Mouse (Mus musculus): ENCODE data around the gene Casd1. TPM values are rescaled to one million over a fixed set of nuclear protein-coding genes. Genes with fewer than 3 reads are reported as not detected.
A peak's percentile ranks its signal among the peaks of the same experiment; 100 is the strongest.

Gene Casd1
- polyA plus RNA-seq, 1 experiment = 8.1 TPM

DNA sequence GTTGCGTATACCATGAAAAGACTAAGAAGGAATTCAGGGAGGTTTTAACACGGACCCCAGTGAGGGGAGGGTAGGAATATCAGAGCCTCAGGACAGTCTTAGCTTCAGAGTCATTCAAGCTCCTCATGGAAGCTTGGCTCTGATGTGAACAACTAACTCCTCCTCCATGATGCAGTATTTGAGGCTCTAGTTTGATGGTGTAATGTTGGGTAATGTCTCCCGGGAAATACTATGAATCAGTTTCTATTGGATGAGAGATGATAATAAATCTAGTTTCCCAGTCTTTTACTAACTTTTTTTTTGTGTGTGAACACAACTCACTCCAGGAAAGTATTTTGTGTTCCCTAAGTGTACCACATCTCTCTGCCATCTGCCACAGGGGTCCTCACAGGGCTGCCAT lies 11.9 kb upstream of the Casd1 start:
- no peak for DNase-seq (ENCODE audit: low read depth in 1 of 2, low spot score in 2 of 2)
- Histone ChIP-seq H3K4me3 (ENCODE audit: extremely low read depth, insufficient read depth, insufficient read length) (no peak overlapping the region), H3K27me3 (ENCODE audit: control insufficient read depth, insufficient read depth, low read length) (no peaks in the 10 kb centered on the region), H3K36me3 (ENCODE audit: control insufficient read depth, insufficient read depth, low read length) (no peaks in the 10 kb centered on the region), H3K27ac (ENCODE audit: insufficient read depth, low read length) (no peak overlapping the region), H3K4me1 (ENCODE audit: control insufficient read depth, insufficient read depth, insufficient read length) (peaks cover 3% of the 10 kb centered on the region)
- 90% methylated on average over 3 of the region's 3 CpGs for WGBS
- TF ChIP-seq CTCF (IDR thresholded peaks at IDR 0.05; ENCODE audit: extremely low read depth, insufficient read depth, insufficient read length, insufficient replicate concordance) = no peak

DNA sequence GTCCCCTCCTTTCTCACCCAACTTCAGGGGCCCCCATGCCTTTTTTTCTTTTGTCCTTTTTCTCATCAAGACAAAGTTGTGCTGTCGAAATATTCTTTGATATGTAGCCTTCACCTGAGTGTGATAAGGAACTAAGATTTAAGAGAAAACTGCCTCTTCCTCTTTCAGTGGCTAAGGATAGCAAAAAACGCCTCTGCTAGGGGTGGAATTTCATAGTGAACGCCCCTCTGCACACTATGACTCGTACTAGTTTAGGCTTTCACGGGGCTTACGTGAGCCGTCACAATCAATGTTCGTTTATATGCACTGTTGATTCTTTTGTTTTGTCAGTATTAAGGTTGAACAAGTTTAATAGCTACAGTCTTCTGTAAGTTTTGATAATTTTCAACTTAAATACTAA lies 10.6 kb upstream of the Casd1 start:
- 23% methylated on average over 8 of the region's 8 CpGs for WGBS
- peaks cover 3% of the 10 kb centered on the region for H3K4me1 ChIP-seq (ENCODE audit: control insufficient read depth, insufficient read depth, insufficient read length)
- no peak for TF ChIP-seq CTCF (IDR thresholded peaks at IDR 0.05; ENCODE audit: extremely low read depth, insufficient read depth, insufficient read length, insufficient replicate concordance)
- H3K27me3 ChIP-seq (ENCODE audit: control insufficient read depth, insufficient read depth, low read length) = no peaks in the 10 kb centered on the region
- no peak for DNase-seq (ENCODE audit: low read depth in 1 of 2, low spot score in 2 of 2)
- no peak overlapping the region for H3K27ac ChIP-seq (ENCODE audit: insufficient read depth, low read length)
- H3K36me3 ChIP-seq (ENCODE audit: control insufficient read depth, insufficient read depth, low read length) = no peaks in the 10 kb centered on the region
- no peak overlapping the region for H3K4me3 ChIP-seq (ENCODE audit: extremely low read depth, insufficient read depth, insufficient read length)

DNA sequence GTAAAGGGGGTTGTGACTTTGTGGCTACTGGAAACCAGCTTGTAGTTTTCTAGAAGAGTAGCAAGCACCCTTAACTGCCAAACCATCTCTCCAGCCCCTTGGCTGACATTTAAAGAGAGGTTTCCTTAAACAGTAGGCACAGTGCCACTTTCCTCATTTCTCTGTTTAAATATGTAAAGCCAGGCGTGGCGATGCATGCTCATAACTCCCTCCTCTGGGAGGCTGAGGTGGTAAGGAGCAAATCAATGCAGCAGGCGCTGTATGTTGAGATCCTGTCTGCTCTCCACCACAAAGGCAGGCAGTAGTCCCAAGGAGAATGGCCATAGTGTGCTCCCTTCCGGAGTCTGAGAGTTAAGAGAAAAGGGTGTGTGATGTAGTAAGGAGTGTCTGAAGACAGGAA lies 2.9 kb upstream of the Casd1 start:
- Histone ChIP-seq H3K4me1 (ENCODE audit: control insufficient read depth, insufficient read depth, insufficient read length) (peaks cover 4% of the 10 kb centered on the region), H3K4me3 (ENCODE audit: extremely low read depth, insufficient read depth, insufficient read length) (no peak overlapping the region), H3K27me3 (ENCODE audit: control insufficient read depth, insufficient read depth, low read length) (no peaks in the 10 kb centered on the region), H3K36me3 (ENCODE audit: control insufficient read depth, insufficient read depth, low read length) (no peaks in the 10 kb centered on the region), H3K27ac (ENCODE audit: insufficient read depth, low read length) (no peak overlapping the region)
- WGBS = 81% methylated on average over 4 of the region's 4 CpGs
- TF ChIP-seq CTCF (IDR thresholded peaks at IDR 0.05; ENCODE audit: extremely low read depth, insufficient read depth, insufficient read length, insufficient replicate concordance) = no peak
- no peak for TF ChIP-seq POLR2A (IDR thresholded peaks at IDR 0.05; ENCODE audit: low read depth, low read length)
- DNase-seq (ENCODE audit: low read depth in 1 of 2, low spot score in 2 of 2) = no peak

DNA sequence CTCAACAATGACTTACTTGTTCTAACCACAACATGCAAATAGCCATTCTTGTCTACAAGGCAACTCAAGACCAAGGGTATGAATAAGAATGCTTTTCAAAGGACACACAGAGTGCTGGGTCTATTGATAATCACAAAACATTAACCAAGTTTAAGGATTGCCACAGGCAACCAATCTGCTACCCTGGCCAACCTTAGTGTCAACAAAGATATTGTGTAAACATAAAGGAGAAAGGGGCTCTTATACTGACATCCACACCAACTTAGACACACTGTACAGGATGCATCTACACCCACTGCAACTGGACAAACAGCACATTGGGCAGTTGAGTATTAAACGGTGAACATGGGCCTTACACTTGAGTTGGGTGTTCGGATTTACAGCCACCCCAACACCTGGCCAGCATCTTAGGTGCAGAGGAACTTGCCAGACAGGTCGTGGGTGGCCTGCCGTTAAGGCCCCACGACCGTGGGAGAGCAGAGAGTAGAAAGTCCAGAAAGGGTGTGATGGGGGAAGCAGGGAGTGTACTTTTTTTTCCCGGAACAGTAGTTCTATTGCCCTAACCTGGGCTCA lies 468 bp upstream of the Casd1 start:
- Histone ChIP-seq H3K4me3 (ENCODE audit: extremely low read depth, insufficient read depth, insufficient read length) (peak overlapping the region; percentile 83; the same call in 1 of the 2 replicates), H3K27ac (ENCODE audit: insufficient read depth, low read length) (peak overlapping the region; percentile 87; the same call in 1 of the 2 replicates), H3K27me3 (ENCODE audit: control insufficient read depth, insufficient read depth, low read length) (no peaks in the 10 kb centered on the region), H3K4me1 (ENCODE audit: control insufficient read depth, insufficient read depth, insufficient read length) (peaks cover 4% of the 10 kb centered on the region), H3K36me3 (ENCODE audit: control insufficient read depth, insufficient read depth, low read length) (no peaks in the 10 kb centered on the region)
- WGBS = 30% methylated on average over 7 of the region's 7 CpGs
- no peak for TF ChIP-seq CTCF (IDR thresholded peaks at IDR 0.05; ENCODE audit: extremely low read depth, insufficient read depth, insufficient read length, insufficient replicate concordance)
- TF ChIP-seq POLR2A (IDR thresholded peaks at IDR 0.05; ENCODE audit: low read depth, low read length) = no peak
- DNase-seq (ENCODE audit: low read depth in 1 of 2, low spot score in 2 of 2) = no peak

DNA sequence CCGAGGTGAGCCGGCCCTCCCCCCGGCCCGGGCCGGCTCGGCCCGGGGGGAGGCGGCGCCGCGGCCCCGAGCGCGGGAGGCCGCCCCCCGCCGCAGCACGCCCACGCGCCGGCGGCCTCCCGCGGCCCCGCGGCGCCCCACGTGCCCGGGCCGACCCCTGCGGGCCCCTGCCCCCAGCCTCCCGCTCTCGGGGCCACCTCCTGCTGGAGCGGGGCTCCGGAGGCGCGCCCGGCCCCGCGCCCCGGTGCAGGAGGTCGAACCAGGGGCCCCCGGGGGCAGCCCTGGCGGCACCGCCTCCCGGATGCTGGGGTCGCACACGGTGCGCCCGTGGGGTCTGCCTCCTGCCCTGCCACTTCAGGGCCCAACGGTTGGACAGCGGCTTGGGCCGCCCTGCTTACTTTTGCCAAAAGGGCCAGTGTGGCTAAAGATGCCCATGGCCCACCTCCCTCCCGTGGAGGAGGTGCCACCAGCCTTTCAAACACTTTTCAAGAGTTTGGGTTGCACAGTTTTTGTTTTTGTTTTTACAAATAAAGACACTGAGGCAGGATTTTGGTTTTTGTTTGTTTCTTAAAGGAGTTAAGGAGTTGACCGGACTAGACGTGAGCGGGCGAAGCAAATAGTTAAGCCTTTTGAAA lies 775 bp downstream of the Casd1 start:
- H3K4me1 ChIP-seq (ENCODE audit: control insufficient read depth, insufficient read depth, insufficient read length) = peaks cover 4% of the 10 kb centered on the region
- H3K4me3 ChIP-seq (ENCODE audit: extremely low read depth, insufficient read depth, insufficient read length) = peak overlapping the region; percentile 83
- DNase-seq (ENCODE audit: low read depth in 1 of 2, low spot score in 2 of 2) = peak in 1 of 2 experiments; percentile 13
- TF ChIP-seq POLR2A (IDR thresholded peaks at IDR 0.05; ENCODE audit: low read depth, low read length) (no peak), CTCF (IDR thresholded peaks at IDR 0.05; ENCODE audit: extremely low read depth, insufficient read depth, insufficient read length, insufficient replicate concordance) (no peak)
- H3K27ac ChIP-seq (ENCODE audit: insufficient read depth, low read length) = peak overlapping the region; percentile 87
- 7% methylated on average over 52 of the region's 58 CpGs for WGBS
- no peaks in the 10 kb centered on the region for H3K27me3 ChIP-seq (ENCODE audit: control insufficient read depth, insufficient read depth, low read length)
- H3K36me3 ChIP-seq (ENCODE audit: control insufficient read depth, insufficient read depth, low read length) = no peaks in the 10 kb centered on the region

DNA sequence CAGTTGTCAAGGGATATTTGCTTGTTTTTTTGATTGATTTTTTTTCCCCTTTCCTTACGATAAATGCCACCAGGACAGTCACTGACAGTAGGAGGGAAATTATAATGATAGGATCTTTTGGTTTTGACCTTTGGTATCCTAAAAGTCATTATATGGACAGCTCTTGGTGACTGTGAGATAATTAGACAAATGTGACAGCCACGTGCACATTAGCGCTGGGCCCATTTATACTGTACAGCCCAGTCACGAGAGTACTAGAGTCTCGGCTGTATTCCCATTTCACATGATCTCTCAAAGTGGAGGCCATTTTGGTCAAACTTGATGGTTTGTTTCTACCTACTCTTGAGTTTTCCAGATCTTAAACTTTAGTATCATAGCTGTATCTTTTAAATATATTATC lies 1.4 kb downstream of the Casd1 start:
- Histone ChIP-seq H3K27me3 (ENCODE audit: control insufficient read depth, insufficient read depth, low read length) (no peaks in the 10 kb centered on the region), H3K36me3 (ENCODE audit: control insufficient read depth, insufficient read depth, low read length) (no peaks in the 10 kb centered on the region), H3K4me1 (ENCODE audit: control insufficient read depth, insufficient read depth, insufficient read length) (peaks cover 4% of the 10 kb centered on the region), H3K27ac (ENCODE audit: insufficient read depth, low read length) (no peak overlapping the region), H3K4me3 (ENCODE audit: extremely low read depth, insufficient read depth, insufficient read length) (0 out of 2 replicates have a peak overlapping the region, but pooled peaks have one; percentile 83)
- TF ChIP-seq POLR2A (IDR thresholded peaks at IDR 0.05; ENCODE audit: low read depth, low read length) (no peak), CTCF (IDR thresholded peaks at IDR 0.05; ENCODE audit: extremely low read depth, insufficient read depth, insufficient read length, insufficient replicate concordance) (no peak)
- WGBS = 82% methylated on average over 5 of the region's 5 CpGs
- no peak for DNase-seq (ENCODE audit: low read depth in 1 of 2, low spot score in 2 of 2)

DNA sequence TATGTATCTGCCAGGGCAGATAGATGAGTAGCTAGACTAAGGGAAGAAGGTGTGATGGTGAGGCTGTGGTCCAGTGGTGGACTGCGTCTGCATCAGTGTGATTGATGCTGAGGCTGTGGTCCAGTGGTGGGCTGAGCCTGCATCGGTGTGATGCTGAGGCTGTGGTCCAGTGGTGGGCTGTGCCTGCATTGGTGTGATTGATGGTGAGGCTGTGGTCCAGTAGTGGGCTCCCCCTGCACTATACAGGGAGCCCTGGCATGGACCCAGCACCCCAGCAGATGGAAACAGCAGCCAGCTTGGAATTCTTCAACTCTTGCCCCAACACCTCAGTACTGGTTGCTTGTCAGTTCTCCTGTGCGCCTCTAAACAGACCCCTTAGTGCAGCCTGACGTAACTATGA lies 5.8 kb downstream of the Casd1 start:
- 93% methylated on average over 4 of the region's 4 CpGs for WGBS
- DNase-seq (ENCODE audit: low read depth in 1 of 2, low spot score in 2 of 2) = no peak
- Histone ChIP-seq H3K27me3 (ENCODE audit: control insufficient read depth, insufficient read depth, low read length) (no peaks in the 10 kb centered on the region), H3K4me1 (ENCODE audit: control insufficient read depth, insufficient read depth, insufficient read length) (no peaks in the 10 kb centered on the region), H3K4me3 (ENCODE audit: extremely low read depth, insufficient read depth, insufficient read length) (no peak overlapping the region), H3K36me3 (ENCODE audit: control insufficient read depth, insufficient read depth, low read length) (no peaks in the 10 kb centered on the region), H3K27ac (ENCODE audit: insufficient read depth, low read length) (no peak overlapping the region)
- no peak for TF ChIP-seq CTCF (IDR thresholded peaks at IDR 0.05; ENCODE audit: extremely low read depth, insufficient read depth, insufficient read length, insufficient replicate concordance)
- no peak for TF ChIP-seq POLR2A (IDR thresholded peaks at IDR 0.05; ENCODE audit: low read depth, low read length)
